Mouse (Mus musculus): ENCODE results near the gene Acsl4.

Acsl4 gene

DNA sequence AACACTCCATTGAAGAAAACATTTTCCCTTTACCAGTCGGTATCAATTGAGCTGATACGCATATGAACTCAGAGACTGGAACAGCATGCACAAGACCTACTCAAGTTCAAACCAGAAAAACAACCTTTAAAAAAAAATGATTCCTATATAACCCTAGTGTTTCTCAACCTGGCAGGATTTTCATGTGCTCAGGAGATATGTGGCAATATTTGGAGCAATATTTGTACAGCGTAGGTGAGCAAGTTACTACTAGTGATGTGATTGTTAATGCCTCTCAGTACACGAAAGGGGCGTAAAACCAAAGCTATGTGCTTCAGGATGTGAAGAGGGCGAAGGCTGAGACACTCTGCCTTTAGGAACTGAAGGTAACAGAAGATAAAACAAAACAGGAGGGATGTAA, 54.1 kb downstream of the Acsl4 start:
- no peak for DNase-seq

DNA sequence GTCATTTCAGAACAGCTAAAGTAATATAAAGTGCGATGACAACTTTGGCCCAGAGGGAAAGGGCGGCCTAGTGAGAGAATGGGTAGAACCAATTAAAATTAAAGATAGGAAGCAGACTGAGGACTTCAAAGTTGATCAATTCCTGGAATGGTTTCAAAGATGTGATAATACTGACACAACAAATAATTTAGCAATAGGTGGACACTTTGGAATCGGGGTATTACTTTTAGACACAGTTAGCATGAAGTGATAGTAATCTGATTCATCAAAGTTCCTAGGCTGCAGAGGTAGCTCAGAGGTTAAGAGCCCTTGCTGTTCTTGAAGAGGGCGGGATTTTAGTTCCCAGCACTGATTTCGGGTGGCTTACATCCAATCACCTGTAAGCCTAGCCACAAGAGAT, 54.8 kb downstream of the Acsl4 start:
- no peak for DNase-seq

DNA sequence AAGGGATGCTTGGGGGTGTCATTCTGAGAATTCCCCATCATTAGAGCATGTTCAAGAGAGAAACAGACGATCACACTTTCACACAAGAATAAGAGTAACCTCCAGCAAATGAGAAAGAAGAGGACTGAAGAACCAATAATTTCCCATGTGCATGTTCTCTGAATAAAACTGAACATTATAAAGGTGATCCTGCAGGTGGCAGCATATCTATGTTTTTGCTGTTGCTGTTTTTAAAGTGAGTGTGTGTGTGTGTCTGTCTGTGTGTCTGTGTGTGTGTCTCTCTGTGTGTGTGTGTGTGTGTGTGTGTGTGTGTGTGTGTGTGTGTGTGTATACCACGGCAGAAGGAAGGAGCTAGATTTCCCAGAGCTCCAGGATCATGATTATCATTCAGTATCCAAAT, 64.6 kb downstream of the Acsl4 start:
- no peak for DNase-seq

DNA sequence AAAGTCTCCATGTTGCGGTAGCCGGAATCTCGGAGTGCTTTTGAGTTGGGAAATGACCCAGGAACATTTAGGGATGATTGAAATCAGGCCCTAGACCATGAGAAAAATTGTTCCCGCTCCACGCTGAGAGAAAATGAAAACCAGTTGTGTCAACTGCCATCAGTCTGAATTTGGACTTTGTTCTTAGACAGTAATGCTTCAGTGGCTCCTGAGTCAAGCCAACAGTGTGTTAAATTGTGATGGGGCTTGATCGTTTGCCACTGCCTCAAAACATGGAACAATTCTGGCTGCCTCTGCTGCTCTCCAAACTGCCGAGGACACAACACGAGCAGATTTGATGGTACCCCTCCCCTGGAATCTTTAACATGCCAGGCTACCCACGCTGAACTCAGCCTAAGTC, 74.2 kb downstream of the Acsl4 start:
- DNase-seq: peak; percentile 13 to 34

DNA sequence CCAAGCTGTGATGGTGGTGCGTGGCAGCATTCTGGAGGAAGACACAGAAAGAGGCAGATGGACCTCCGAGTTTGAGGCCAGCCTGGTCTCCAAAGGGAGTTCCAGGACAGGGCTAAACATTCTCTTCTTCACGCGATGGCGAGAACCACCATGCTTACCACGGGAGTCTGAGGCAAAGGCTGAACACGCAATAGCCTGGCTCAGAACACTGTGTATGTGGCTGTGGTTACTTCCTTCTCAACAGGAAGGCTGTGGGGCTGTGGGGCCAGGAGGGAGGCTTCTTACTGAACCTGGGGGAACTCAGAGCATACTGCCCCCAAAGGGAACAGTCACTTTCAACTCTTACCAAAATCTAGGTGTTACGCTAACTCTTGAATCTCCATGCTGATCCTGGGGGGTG, 75.1 kb downstream of the Acsl4 start:
- no peak for DNase-seq

DNA sequence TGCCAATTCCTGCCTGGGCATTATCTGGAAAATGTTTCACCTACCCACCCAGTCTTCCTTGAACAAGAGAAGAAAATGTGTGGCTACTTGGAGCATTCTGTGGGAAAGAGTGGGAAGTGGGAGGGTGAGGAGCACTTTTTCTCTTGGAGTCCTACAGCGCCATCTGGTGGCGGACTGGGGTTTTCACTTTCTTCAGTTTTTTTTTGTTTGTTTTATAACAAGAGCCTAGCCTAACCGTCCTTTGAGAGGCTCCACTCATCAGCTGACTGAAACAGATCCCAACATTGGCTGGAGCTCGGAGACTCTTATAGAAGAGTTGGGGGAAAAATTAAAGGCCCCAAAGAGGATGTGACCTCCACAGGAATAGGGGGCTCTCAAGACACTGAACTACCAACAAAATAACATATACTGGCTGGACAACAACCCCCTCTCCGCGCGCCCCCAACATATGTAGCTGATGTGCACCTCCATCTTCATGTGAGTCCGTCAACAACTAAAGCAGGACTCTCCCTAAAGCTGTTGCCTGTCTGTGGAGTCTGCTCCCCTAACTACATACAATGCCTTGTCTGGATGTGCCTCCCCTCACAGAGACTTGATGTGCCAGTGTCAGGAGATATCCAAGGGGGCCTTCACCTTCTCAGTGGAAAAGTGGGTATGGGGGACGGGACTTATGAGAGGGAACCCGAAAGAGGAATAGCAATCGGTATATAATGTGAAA, 75.9 kb downstream of the Acsl4 start:
- peak; percentile 74 to 77 for DNase-seq

DNA sequence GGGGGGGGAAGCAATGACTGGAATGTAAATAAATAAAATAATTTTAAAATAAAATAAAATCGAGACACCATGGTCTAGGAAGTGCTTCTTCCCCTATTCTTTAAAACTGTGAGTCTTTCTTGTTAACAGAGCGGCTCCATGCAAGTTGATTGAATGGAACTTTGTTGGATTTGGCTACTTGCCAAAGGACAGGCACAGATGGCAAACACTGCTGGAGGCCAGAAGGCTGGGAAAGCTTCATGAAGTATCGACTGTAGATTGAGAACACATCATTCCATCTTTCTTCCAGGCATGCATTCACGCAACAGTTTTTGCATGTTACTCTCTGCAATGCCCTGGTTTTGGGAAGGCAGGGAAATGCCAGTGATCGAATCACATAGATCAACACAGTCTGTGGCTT, 79.9 kb downstream of the Acsl4 start:
- DNase-seq: no peak

DNA sequence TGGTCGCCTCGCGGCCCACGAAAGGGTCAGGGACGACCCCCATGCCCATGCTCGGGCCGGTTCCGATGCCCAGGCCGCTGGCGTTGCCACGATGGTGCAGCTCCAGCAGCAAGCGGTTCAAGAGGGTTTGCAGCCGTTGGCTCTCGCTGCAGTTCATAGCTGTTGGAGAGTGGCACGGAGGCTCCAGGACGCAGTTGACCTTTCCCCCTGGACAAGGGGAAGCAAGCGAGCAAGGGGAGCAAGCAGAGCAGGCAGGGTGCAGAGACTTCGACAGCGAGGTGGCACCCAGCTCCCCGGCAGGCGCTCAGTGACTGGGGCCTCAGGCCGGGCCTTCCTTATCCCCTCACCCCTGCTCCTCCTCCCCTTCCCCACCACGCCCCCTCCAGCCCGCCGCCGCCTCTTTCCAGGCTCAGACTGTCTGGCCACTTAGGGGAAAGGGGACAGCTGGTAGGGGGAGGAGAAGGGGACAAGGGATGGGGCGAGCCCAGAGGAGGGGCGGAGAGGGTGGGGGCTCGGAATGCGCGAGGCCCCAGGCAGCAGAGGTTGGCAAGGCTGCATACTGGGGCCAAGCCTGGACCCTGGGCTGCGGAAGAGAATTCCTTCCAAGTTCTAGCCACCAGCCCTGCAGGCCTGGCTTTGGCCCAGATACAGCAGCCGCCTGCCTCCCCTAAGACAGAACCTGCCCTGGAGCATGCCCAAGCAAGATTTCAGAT, 84.3 kb downstream of the Acsl4 start, which contains the start of gene Kcne1l:
Gene Kcne1l (minus strand): TSS at position 426 of the 713 bp plus-strand sequence.
- no peak for DNase-seq

DNA sequence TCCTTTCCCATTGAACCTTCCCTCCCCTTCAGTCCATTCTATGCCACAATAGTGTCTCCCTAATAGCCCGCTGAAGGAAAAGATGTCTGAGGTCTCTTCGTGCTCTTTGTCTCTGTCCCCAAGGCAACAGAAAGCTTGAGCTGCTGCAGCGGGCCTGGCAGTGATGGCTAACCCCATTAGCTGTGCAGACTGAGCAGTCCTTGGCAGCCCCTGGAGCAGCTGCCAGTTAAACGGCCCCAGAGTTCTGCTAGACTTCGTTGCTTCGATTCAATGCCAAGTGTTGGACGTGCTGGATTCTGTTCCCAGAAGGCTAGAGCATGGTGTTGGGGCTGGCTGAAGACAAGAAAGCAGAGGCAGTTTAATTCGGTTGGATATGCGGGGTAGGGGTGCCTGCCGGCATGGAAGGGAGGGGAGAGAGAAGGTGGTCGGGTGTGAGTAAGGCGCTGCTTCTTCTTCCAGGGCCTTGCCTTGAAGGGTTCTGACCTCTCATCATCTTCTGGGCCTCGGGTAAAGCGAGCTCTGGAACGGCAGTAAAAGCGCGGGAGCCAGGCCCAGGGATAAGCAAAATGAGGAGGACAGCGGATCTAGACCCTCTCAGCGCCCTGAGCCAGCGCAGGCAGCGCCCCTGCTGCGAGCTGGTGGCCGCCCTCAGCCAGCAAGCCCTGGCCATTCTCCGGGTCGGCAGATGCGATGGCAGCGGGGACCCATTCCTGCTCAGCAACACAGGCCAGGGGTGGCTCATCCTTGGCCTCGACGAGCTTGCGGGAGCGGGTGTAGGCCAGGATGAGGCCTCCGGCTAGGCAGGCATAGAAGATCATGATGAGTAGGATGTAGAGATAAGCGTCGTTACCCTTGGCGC, 85.1 kb downstream of the Acsl4 start:
- DNase-seq: no peak

DNA sequence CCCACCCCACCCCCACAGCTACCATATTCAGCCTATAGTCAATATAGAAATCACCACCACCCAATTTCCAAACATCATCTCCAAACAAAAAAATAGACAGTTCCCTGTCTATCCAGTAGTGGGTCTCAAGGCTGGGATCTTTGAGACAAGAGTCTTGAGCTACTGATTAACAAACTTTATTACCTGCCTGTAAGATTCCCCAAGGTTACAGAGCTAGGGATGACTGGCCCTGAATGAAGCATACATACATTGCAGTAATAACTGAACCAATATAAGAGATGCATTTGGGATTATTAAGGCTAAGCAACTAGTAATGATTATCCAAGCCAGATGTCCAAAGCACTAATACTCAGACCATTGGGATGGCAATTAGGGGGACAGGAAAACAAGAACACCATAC, 85.7 kb downstream of the Acsl4 start:
- DNase-seq: no peak

DNA sequence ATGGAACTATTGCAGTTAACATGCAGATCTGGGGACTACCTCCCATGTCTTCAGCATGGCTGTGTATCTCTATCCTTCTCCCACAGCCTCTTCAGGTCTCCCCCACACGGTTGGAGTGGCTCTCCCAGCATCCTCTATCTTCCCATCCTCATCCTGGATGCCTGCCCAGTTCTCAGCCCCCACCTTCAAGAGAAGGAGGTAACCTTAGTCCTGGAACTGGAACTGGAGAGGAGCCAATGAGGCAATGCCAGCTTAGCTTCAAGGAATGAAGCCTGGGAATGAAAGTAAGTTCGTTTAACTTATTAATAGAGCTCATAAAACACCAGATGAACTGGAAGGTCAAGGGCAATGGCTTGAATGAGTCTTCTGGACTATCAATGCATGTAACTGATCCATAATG, 86.9 kb downstream of the Acsl4 start:
- peak; percentile 63 to 66 for DNase-seq

DNA sequence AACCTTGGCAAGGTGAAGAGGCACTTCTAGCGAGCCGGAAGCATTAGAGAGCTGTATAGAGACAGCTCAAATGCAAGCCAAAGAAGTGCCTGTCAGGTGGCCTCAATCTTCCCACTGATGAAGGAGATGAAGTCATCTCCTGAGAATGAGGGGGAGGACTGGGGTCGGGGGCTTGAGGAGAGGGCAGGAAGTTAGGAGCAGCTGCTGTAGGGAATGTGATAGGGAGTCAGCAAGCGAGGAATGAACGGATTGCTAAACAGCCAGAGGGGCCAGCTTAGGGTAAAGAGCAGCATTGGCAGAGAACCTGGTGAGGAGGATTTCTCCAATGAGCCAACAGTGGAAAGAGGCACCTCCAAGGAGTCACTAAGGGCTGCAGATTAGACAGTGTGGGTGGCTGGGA, 104.4 kb downstream of the Acsl4 start:
- no peak for DNase-seq

DNA sequence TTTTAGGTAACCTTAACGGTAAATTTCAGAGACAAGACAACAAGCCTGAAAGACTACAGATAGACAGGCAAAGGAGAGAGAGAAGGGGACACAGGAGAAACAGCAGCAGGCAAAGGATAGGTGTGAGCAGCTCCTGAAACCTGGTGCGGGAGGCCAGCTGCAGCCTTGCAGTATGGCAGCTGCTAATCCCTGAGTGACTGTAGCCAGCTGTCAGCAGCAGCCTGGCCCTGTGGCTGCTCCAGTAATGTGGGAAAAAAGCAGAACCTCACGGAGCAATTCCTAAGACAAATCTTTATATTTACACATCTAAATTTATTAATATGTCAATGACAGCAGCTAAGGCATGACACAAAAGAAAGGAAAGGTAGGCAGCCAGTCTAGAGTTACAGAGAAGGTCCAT, 113.8 kb downstream of the Acsl4 start:
- DNase-seq: no peak

DNA sequence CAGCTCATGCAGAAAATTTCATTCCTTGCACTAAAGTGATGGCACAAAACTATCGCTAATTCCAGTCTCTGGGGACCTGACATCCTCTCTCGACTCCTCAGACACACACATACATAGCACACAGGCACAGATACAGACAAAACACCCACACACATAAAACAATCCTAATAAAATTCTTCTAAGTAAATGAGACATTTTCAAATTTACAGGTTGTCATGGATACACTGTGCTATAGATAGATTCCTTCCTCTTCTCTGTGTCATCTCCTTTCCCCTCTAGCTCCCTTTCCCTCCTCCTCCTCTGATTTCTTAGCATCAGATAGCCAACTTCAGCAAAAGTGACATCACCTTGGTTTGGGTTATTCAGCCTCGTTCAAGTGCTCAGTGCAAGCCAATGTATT, 114.3 kb downstream of the Acsl4 start:
- no peak for DNase-seq

Measured in kidney, adult 8-10 months (tissue).